Mouse (Mus musculus) C2C12 (cell line): ENCODE results near the gene Sec61b. TPM values are rescaled to one million over a fixed set of nuclear protein-coding genes. Genes with fewer than 3 reads are reported as not detected.

Source experiments
- H3K27me3 ChIP-seq: one replicate; pipeline ENCODE4 v1.6.1; 2011; ENCODE audit not compliant: control insufficient read depth, insufficient read depth, insufficient read length
- H3K36me3 ChIP-seq: one replicate; pipeline ENCODE4 v1.6.1; 2011; ENCODE audit not compliant: control insufficient read depth, insufficient read depth
- H3K4me3 ChIP-seq: one replicate; pipeline ENCODE4 v1.5.1; 2011; ENCODE audit warnings: mild to moderate bottlenecking, control low read depth; ENCODE audit not compliant: poor library complexity, insufficient read depth, severe bottlenecking
- H3K79me2 ChIP-seq: one replicate; pipeline ENCODE4 v1.6.1; 2011; ENCODE audit not compliant: control insufficient read depth, insufficient read depth
- H3K79me3 ChIP-seq: one replicate; pipeline ENCODE4 v1.6.1; 2011; ENCODE audit warnings: low read depth, control low read depth
- H3ac ChIP-seq: one replicate; pipeline ENCODE3; 2011; ENCODE audit warnings: low read depth; ENCODE audit not compliant: control insufficient read depth, insufficient read length
- CEBPB ChIP-seq: IDR thresholded peaks from one replicate; pipeline ENCODE4 v1.6.1; 2011; ENCODE audit warnings: low read depth, mild to moderate bottlenecking, control low read depth, moderate library complexity
- CTCF ChIP-seq: IDR thresholded peaks from one replicate; pipeline ENCODE4 v1.5.1; 2011; ENCODE audit not compliant: control insufficient read depth, insufficient read depth, insufficient read length
- FOSL1 ChIP-seq: IDR thresholded peaks from one replicate; pipeline ENCODE4 v1.8.0; 2011; ENCODE audit warnings: mild to moderate bottlenecking, low read length; ENCODE audit not compliant: poor library complexity, insufficient read depth, severe bottlenecking
- MAX ChIP-seq: IDR thresholded peaks from one replicate; pipeline ENCODE4 v1.6.1; 2011; ENCODE audit warnings: mild to moderate bottlenecking, control low read depth
- MYOD1 ChIP-seq: IDR thresholded peaks from one replicate; pipeline ENCODE4 v1.6.1; 2011; ENCODE audit warnings: low read depth; ENCODE audit not compliant: control insufficient read depth, insufficient read length
- MYOG ChIP-seq: IDR thresholded peaks from one replicate; pipeline ENCODE4 v1.6.1; 2011; ENCODE audit not compliant: control insufficient read depth, insufficient read length; ENCODE audit errors: extremely low read depth
- USF1 ChIP-seq: IDR thresholded peaks from one replicate; pipeline ENCODE4 v1.6.1; 2011; ENCODE audit warnings: low read depth, mild to moderate bottlenecking, control low read depth, moderate library complexity
- polyA plus RNA-seq: library from polyadenylated mRNA; unstranded; fragments of >200 nt; fragmentation: generic; extraction: Trizol; gene quantifications from one replicate; pipeline ENCODE4 v1.2.1, GENCODE M21; 2012; ENCODE audit warnings: missing spikeins

Gene Sec61b
- polyA plus RNA-seq, 1 experiment: 437 TPM

- Histone ChIP-seq H3K79me3 (peaks cover 31% of the 10 kb centered on the region), H3ac (no peak overlapping the region), H3K27me3 (no peaks in the 10 kb centered on the region), H3K36me3 (peaks cover 64% of the 10 kb centered on the region), H3K4me3 (no peak overlapping the region), H3K79me2 (peaks cover 58% of the 10 kb centered on the region)
- TF ChIP-seq FOSL1 (no peak), MYOG (no peak), USF1 (no peak), CTCF (no peak), MAX (no peak), CEBPB (no peak), MYOD1 (no peak)
Measured at GRCm38 (mm10) chr4:47477539-47477938, 3.1 kb downstream of the Sec61b start.

GRCm38 (mm10) chr4:47480095-47480494 lies 5.6 kb downstream of the Sec61b start:
- H3ac ChIP-seq: no peak overlapping the region
- no peak overlapping the region for H3K4me3 ChIP-seq
- H3K79me3 ChIP-seq: peaks cover 20% of the 10 kb centered on the region
- peaks cover 74% of the 10 kb centered on the region for H3K36me3 ChIP-seq
- no peaks in the 10 kb centered on the region for H3K27me3 ChIP-seq
- H3K79me2 ChIP-seq: peaks cover 38% of the 10 kb centered on the region
- TF ChIP-seq MYOD1: no peak
- TF ChIP-seq CTCF: no peak
- no peak for TF ChIP-seq MAX
- TF ChIP-seq MYOG: no peak
- no peak for TF ChIP-seq CEBPB
- no peak for TF ChIP-seq FOSL1
- no peak for TF ChIP-seq USF1

- H3K36me3 ChIP-seq: peaks cover 74% of the 10 kb centered on the region
- peaks cover 33% of the 10 kb centered on the region for H3K79me2 ChIP-seq
- TF ChIP-seq FOSL1 (no peak), MAX (no peak), MYOG (no peak), USF1 (no peak), CEBPB (no peak), MYOD1 (no peak), CTCF (no peak)
- H3ac ChIP-seq: no peak overlapping the region
- H3K4me3 ChIP-seq: no peak overlapping the region
- no peaks in the 10 kb centered on the region for H3K27me3 ChIP-seq
- peaks cover 15% of the 10 kb centered on the region for H3K79me3 ChIP-seq
Measured at GRCm38 (mm10) chr4:47480576-47480975, 6.1 kb downstream of the Sec61b start.

- Histone ChIP-seq H3ac (no peak overlapping the region), H3K27me3 (no peaks in the 10 kb centered on the region), H3K4me3 (no peak overlapping the region), H3K79me2 (no peaks in the 10 kb centered on the region), H3K36me3 (no peaks in the 10 kb centered on the region), H3K79me3 (no peaks in the 10 kb centered on the region)
- TF ChIP-seq CTCF: no peak
- TF ChIP-seq MAX: no peak
- TF ChIP-seq USF1: no peak
- TF ChIP-seq CEBPB: no peak
- TF ChIP-seq FOSL1: no peak
- TF ChIP-seq MYOD1: no peak
- TF ChIP-seq MYOG: no peak
Measured at GRCm38 (mm10) chr4:47491243-47491642, 16.8 kb downstream of the Sec61b start.

- TF ChIP-seq MAX: no peak
- no peak for TF ChIP-seq MYOG
- no peak for TF ChIP-seq CTCF
- TF ChIP-seq USF1: no peak
- no peak for TF ChIP-seq MYOD1
- TF ChIP-seq CEBPB: no peak
- TF ChIP-seq FOSL1: no peak
- Histone ChIP-seq H3K36me3 (no peaks in the 10 kb centered on the region), H3K4me3 (no peak overlapping the region), H3K79me2 (no peaks in the 10 kb centered on the region), H3ac (no peak overlapping the region), H3K79me3 (no peaks in the 10 kb centered on the region), H3K27me3 (no peaks in the 10 kb centered on the region)
Measured at GRCm38 (mm10) chr4:47492311-47493086, 18.0 kb downstream of the Sec61b start.
